Mouse (Mus musculus): ENCODE results near the gene Camk2n1.
A peak's percentile ranks its signal among the peaks of the same experiment; 100 is the strongest.

Gene Camk2n1

GRCm38 (mm10) chr4:138465446-138465845 lies 11.3 kb downstream of the Camk2n1 start:
- DNase-seq = no peak

- no peak for DNase-seq
Observed at GRCm38 (mm10) chr4:138466690-138467089, 12.6 kb downstream of the Camk2n1 start.

GRCm38 (mm10) chr4:138467451-138467850 lies 13.3 kb downstream of the Camk2n1 start:
- no peak for DNase-seq

DNA sequence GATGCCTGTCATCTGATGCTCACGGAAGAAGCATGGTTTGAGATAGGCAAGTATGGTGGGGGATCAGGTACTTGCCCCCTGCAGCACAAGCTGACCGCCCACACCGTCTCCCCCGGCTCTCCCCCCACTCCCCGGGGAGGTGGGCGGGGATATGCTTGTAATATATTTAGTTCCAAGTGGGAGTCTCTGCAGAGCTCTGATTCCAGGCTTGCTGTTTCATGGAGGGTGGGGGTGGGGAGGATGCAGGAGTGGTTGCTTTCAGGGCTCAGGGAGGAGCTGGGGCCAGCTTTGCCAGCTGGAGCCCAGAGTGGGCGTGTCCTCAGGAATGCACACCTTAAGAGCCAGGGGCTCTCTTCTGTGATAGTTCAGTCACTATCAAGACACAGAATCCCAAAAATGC lies 15.0 kb downstream of the Camk2n1 start:
- DNase-seq = peak; percentile 75

DNA sequence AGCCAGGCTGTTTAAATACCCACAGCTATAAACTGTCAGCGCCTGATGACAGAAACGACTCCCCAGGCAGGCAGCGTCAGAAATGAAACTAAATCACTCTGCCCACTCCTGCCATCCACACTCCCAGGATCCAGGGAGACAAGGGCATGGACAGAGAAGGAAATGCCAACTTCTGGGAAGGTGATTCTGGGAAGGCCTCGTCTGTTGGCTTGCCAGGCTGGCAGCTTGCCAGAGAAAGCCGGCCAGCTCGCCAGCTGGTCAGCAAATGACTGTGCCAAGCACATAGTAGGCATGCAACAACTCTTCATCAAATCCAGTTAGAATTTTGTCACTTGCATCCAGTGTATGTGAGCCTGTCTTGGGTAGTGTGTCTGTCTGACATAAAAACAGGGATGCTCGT lies 17.1 kb downstream of the Camk2n1 start:
- DNase-seq = no peak

DNA sequence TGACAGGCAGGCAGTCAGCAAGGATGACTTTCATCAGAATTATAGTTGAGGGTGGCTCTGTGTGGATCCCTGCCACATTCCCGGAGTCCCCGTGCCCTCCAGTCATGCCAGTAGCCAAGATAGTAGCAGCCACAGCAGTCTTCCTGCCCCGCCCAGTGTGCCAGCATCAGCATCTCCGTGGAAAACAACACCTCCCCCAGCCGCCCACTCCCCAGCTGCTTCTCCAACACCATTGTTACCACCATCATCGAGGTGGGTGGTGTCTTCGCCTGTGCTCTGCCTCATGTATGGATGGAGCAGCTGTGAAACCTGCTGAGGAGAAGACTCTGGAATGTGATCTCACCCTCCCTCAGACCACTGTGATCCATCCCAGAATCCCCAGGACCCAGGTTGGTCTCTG lies 25.5 kb downstream of the Camk2n1 start:
- DNase-seq = peak; percentile 86

DNA sequence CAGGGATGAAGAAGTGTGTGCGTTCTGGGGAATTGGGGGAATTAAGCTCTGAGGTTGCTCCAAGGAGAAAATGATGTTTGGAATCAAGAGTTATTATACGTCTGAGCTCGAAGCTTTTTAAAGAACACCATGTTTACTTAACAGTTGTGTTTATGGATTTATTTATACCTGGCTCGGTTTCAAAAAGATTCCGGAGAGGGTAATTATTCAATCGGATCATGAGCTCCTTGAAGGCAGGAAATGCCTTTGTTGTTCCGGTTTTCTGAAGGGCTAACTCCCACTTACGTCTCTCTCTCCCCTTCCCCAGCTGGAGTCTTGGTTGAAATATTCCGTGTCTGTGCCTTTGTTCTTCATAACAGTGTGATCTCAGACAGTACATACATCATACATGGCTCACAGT lies 26.8 kb downstream of the Camk2n1 start:
- DNase-seq = no peak

DNA sequence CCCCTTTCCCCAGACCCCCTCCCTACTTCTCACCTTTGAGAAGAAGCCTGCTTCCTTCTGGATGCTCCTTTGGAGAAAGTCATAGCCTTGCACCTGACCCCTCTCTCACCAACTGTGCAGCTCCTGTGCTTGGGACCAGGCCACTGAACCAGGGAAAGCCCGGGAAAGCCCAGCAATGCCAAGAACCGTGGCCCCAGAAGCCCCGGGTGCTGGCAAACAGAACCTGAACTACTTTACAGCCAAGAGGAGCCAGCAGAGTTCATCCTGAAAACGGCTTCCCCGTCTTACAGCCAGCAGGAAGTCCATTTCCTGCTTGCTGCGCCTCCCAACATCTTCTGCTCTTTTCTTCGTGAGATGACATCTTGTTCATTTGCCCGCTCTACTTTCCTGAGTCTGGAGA lies 28.6 kb downstream of the Camk2n1 start:
- DNase-seq = no peak

GRCm38 (mm10) chr4:138488241-138488640 lies 34.1 kb downstream of the Camk2n1 start:
- DNase-seq = no peak

DNA sequence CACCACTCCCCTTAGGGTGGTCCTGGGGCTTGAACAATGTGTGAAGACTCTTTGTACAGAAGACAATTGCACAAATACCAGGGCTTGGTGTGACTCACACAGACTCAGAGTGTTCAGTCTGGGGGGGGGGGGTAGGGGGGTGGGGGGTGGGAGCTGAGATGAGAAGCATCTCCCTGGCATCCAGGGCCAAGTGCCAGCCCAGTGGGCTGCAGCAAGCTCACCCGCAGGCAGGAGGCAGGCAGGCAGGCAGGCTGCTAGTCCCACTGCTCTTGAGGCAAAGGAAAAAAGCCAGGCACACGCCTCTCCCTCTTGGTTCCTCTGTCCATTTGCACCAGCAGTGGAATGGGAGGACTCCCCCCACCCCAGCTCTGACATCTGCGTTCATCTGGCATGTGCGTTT lies 37.0 kb downstream of the Camk2n1 start:
- DNase-seq = peak; percentile 65

DNA sequence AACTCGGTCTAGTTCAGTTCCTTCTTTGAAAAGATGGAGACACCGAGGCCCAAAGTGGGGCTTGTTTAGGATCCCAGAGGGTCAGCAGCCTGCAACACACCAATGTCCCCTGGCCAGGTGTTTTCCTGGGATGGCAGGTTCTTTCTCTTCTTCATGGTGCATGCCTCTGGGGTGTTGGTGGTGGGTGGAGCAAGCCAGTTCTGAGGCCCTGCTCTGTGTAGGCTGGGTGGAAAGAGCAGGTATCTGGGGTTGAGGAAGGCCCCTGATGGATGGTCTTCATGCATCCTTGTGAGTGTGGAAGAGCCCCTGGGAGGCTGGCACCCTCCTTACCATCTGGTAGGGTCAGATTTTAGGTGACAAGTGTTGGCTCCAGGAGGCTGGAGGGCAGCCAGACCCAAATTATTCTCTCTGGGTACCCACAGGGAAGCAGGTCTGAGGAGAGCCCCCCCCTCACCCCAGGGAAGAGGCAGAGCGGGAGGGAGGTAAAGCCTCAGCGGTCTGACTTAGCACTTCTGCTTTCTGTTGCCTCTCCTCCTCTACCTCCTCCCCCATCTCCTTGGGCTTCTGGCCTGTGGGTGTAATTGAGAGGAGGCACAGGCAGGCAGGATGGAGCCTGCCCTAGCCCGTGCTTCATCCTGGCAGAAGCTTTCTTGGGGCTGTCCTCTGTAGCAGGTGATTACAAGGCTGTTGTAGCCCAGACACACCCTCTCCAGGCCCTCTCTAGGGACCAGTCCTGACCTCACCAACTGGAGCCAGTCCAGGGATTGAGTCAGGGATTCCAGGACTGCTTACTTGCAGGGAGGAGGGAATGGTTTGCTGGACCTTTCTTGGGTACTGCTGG lies 39.3 kb downstream of the Camk2n1 start:
- DNase-seq = no peak

DNA sequence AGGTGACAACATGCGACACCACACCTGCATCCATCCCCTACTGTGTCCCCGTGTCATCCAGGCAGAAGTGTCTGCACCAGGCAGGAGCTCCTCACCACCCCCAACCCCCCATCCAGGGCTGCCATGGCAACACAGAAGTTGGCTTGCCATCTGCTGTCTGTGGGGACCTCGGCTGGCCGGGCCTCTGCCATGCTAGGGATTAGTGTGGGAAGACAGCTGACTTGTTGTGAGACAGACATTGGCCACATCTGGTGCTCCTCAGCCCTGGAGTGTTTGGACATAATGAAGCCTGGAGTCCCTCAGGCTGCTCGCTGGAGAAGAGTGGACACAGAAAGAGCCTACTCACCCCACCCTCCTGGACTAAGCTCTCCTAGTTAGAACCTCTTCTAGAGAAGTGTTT lies 40.8 kb downstream of the Camk2n1 start:
- DNase-seq = peak; percentile 56

DNA sequence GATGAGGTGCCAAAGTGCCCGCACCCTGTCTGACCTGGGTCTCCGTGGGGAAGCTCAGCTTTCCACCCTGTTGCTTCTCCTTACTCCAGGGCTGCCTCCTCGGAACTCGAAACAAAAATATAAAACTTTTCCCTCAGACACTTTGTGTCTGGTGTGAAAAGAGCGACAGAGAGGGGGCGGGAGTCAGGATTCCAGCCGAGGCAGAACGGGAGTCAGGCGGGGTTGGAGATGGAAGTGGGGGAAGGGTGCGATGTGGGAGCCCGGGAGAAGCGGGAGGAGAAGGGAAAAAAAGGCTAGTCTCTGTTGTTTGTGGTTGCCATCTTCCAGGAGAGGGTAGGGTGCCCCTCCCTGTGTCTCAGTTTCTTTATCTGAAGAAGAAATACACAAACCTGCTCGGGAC lies 41.7 kb downstream of the Camk2n1 start:
- DNase-seq = no peak

GRCm38 (mm10) chr4:138496746-138497520 lies 42.8 kb downstream of the Camk2n1 start:
- no peak for DNase-seq

- DNase-seq = no peak
Observed at GRCm38 (mm10) chr4:138499856-138500645, 45.9 kb downstream of the Camk2n1 start.

- no peak for DNase-seq
Observed at GRCm38 (mm10) chr4:138501048-138501447, 46.9 kb downstream of the Camk2n1 start.

GRCm38 (mm10) chr4:138504632-138505101 lies 50.6 kb downstream of the Camk2n1 start:
- DNase-seq = peak; percentile 89

- no peak for DNase-seq
Observed at GRCm38 (mm10) chr4:138505171-138505870, 51.2 kb downstream of the Camk2n1 start.

GRCm38 (mm10) chr4:138507903-138508302 lies 53.8 kb downstream of the Camk2n1 start:
- no peak for DNase-seq
